Mouse (Mus musculus): ENCODE measurements around the gene Fbrs.
"Not testable (repeated sequence)": the region's sequence is repeated elsewhere in the genome, so short reads cannot be mapped to it uniquely, and the experiment has no call there.

Fbrs gene

DNA sequence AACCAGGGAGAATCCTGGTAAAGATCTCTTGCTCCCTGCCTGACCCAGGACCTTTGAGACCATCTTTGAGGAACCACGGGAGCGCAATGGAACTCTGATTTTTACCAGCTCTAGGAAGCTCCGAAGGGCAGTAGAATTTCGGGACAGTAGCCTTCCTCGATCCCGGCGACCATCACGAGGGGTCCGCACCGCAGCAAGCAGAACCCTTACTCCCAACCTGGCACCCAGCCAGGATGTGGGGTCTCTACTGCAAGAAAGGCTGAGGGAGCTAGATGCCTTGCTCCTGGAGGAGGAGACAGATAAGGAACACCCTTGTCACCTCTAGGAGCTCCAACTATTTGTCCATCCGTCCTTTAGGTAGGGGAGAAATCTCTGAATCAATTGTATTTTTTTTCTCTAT lies 2.7 kb upstream of the Fbrs start:
- no peak for DNase-seq (ENCODE audit: low read depth)

DNA sequence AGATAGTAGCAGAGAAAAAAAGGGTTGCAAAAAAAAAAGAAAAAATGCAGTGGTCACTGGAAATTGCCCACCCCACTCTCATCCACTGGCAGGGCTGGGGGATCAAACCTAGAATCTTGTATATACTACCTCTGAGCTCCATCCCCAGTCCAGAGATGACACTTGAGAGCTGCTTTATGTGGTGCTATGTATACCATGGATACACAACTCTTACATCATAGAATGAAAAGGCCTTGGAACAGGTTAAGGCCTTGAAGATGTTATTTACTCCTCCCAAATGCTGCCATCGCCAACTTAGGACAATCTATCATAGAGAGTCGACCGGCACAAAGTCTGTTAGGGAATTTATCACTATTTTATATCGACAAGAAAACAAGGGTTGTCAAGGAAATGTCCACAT lies 2.1 kb upstream of the Fbrs start:
- DNase-seq (ENCODE audit: low read depth) = no peak

DNA sequence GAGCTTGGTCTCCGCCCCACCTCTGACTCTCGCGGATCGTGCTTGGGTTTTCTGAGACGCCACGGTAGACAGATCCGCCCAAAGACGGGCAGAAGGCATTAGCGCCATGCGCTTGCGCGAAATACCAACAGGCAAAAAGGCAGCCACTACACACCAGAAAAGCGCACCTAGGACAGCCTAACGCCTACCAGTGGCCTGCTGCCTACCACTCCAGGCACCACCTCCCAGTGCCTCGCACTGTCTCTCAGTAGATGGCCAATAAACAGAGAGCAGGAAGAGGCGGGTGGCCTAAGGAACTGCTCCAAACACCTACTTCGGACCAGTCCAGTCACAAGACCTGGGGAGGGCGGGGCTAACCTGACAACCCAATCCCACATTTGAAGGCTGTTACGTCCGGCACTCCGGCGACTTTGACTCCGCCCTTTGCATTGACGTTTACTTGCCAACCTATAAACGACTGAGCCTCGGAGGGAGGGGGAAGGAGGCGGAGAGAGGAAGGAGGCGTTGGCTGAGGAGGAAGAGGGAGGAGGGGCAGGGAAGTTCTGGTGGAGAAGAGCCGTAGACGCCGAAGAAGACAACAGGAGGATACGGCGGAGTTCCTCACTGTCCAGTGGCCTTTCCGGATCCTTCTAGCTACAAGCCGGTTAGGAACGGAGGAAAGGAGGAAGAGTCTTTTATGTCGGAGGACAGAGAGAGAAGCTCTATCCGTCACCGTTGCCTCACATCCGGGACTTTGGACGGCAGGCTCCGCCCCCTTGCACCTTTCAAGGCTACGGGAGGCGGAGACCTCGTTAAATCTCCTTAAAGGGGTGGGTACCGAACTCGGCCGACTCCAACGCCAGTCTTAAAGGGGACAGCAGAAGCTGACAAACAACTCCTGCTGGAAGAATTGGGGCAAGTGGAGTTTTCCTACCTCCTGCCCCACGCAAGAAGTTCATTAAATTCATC lies 1.0 kb upstream of the Fbrs start:
- peak; percentile 100 for DNase-seq (ENCODE audit: low read depth)

DNA sequence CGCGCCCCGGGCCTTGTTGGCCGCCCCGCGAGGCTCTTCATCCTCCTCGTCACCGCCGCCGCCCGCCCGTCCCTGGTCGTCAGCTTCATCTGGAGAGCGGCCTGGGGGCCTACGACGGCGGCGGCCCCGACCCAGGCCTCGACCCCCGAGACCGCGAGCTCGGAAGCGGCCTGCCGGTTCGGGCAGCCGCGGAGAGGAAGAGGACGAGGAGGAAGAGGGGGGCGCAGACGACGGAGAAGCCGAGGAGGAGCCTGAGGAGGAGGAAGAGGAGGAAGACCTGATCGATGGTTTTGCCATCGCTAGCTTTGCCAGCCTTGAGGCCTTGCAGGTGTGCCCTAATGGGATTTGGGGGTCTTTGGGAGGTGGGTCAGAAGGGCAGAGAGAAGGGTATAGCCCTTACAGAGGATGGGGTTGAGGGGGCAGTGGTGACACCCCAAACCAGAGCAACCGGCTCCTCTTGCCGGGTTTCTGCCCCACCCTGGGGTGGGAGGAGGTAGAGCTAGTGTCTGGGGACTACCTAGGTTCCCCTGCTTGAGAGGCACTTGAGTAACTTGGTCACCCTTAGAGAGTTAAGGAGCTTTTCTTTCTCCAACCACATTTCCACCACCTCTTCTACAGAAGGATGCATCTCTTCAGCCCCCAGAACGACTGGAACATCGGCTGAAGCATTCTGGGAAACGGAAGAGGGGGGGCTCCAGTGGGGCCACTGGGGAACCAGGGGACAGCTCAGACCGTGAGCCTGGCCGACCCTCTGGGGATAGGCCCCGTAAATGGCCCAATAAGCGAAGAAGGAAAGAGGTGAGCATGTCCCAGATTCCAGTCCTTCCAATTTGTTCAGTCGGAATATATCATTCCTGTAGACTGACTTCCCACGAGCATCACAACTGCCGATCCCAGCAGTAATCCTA lies 573 bp downstream of the Fbrs start:
- no peak for DNase-seq (ENCODE audit: low read depth)

DNA sequence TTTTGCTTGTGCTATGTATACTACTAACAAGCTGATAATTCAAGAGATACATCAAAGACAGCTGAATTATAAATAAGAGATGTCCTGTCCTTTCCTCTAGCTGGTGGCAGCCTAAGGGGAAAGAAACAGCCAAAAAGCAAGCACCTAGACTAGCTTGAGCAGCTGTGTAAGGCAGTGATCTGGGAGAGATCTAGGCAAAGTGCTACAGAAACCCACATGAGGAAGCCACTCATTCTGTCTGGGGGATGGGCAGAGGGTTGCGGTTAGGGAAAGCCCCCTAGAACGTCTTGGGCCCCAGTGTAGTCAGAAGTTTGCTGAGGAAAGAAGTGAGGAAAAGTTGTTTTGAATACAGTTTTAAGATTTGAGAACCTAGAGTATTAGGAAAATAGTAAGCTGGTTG lies 1.3 kb downstream of the Fbrs start:
- DNase-seq (ENCODE audit: low read depth) = no peak

DNA sequence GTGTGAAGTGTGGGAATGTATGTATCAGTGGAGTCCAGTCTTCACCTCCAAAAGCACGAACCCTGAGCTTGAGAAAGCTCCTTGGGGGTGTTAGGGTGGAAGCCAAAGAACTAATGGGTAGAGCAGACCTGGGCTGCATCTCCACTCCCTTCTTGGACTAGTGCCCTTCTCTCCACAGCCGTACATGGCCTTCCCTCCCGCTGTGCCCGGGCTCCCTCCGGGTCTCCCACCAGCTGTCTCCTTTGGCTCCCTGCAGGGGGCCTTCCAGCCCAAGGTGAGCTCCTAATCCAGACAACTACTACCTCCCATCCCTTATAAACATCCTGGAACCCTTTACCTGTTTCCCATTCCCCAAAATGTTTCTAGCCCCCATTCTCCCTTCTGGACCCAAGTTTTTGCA lies 6.4 kb downstream of the Fbrs start:
- no peak for DNase-seq (ENCODE audit: low read depth)

DNA sequence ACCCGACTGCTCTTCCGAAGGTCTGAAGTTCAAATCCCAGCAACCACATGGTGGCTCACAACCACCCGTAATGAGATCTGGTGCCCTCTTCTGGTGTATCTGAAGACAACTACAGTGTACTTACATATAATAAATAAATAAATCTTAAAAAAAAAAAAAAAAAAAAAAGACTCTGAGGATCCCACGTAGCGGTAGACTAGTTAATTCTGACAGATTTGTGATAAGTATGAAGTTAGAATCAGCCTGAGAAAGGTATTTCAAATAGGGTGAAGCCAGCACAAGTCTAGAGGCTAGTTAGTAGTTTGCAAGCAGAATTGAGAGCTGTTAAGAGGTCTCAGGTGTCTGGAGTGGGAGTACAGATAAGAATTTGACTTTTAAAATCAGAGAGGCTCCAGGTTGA lies 9.4 kb downstream of the Fbrs start:
- DNase-seq (ENCODE audit: low read depth) = not testable (repeated sequence)

DNA sequence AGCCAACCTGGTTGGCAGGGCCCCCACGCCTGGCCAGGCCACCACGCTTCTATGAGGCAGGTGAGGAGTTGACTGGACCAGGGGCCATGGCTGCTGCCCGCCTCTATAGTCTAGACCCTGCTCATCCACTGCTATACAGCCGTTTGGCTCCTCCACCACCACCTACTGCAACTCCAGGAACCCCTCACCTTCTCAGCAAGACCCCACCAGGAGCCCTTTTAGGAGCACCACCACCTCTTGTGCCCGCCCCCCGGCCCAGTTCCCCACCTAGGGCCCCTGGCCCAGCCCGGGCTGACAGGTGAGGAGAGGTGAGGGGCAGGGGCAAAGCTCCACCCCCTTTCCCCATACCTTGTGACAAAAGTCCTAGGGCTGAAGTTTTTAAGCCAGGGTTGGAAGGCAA lies 11.0 kb downstream of the Fbrs start:
- DNase-seq (ENCODE audit: low read depth) = no peak

DNA sequence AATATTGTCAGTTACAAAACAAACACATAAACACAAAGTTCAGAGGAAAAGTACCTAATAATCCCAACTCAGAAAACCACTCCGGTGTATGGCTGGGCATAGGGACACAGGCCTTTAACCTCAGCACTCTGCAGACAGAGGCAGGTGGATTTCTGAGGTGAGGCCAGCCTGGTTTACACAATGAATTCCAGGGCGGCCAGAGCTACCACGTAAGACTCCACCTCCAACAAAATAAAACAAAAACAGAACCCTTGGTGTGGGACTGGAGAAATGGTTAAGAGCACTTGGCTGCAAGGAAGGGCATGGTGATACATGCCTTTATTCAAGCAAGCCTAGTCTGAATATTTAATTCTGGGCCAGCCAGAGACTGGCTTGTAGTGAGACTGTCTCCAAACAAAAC lies 12.8 kb downstream of the Fbrs start:
- no peak for DNase-seq (ENCODE audit: low read depth)

DNA sequence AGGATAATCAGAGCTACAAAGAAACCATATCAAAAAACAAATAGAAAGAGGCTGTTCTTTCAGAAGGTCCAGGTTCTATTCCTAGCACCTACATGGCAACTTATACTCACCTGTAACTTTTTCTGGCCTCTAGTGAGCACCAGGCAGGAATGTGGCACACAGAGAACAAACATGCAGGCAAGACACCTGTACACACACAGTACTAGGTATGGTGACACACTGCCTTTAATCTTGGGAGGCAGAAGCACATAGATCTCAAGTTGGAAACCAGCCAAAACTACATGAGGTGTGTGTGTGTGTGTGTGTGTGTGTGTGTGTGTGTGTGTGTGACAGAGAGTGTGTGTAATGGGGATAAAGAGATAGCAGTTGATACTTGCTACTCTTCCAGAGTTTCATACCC lies 15.6 kb downstream of the Fbrs start:
- DNase-seq (ENCODE audit: low read depth) = no peak

DNA sequence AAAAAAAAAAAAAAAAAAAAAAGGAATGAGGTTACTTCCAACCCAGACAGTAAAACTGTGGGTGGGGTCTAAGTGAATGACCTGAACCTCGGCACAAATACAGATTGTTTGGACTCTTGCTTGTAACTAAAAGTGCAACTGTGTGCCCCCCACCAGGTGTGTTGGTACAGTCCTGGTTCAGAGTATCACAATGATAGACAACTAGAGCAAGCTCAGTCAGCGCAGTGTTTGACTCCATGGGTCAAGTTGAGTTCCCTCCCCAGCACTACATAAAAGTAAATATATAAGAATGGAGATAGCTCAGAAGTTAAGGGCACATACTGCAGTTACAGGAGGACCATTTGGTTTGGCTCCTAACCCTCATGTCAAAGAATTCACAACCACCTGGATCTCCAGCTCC lies 18.4 kb downstream of the Fbrs start:
- no peak for DNase-seq (ENCODE audit: low read depth)

DNA sequence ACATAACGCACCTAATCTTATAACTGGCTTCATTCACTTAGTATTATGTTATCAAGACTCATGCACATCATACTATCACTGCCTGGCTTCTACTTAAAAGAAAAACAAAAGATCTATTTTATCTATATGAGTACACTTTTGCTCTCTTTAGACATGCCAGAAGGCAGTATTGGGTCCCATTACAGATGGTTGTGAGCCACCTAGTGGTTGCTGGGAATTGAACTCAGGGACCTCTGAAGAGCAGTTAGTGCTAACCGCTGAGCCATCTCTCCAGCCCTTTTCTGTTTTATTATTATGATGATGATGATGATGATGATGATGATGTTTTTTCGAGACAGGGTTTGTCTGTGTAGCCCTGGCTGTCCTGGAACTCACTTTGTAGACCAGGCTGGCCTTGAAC lies 19.4 kb downstream of the Fbrs start:
- no peak for DNase-seq (ENCODE audit: low read depth)

DNA sequence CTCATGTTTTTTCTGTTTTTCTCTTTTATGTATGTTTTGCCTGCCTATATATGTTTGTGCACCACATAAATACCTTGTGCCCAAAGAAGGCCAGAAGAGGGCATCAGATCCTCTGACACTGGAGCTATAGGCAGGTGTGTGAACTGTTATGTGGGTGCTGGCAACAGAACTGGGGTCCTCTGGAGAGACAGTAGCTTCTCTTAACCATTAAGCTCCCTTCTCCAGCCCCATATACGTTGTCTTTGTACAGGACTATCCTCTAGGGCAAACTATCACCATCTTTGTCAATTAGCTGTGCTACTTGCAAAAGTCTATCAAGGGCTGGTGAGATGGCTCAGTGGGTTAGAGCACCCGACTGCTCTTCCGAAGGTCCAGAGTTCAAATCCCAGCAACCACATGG lies 29.3 kb downstream of the Fbrs start:
- no peak for DNase-seq (ENCODE audit: low read depth)

DNA sequence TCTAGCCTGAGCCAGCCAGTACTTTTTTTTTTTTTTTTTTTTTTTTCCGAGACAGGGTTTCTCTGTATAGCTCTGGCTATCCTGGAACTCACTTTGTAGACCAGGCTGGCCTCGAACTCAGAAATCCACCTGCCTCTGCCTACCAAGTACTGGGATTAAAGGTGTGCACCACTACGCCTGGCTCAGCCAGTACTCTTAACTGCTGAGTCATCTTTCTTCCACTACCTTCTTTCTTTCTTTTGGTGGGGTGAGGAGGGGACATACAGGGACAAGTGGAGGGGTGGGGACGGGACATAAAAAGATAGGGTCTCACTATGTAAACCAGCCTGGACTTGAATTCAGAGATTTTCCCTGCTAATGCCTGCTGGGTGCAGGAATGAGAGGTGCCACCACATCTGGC lies 30.8 kb downstream of the Fbrs start:
- DNase-seq (ENCODE audit: low read depth) = not testable (repeated sequence)

DNA sequence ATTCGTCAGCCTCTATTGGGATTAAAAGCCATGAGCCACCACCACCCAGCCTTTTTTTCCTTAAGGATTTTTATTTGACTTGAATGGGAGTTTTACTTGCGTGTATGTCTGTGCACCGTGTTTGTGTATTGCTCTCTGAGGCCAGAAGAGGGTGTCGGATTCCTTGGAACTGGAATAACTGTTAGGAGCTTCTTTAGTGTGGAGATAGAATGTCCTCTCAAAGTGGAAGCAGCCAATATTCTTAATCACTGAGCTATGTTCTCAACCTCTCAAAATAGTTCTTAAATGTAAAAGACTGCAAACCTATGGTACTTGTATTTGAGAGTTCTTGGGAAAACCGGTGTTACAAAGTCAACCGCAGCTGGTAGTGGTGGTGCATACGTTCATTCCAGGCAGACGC lies 32.2 kb downstream of the Fbrs start:
- no peak for DNase-seq (ENCODE audit: low read depth)

DNA sequence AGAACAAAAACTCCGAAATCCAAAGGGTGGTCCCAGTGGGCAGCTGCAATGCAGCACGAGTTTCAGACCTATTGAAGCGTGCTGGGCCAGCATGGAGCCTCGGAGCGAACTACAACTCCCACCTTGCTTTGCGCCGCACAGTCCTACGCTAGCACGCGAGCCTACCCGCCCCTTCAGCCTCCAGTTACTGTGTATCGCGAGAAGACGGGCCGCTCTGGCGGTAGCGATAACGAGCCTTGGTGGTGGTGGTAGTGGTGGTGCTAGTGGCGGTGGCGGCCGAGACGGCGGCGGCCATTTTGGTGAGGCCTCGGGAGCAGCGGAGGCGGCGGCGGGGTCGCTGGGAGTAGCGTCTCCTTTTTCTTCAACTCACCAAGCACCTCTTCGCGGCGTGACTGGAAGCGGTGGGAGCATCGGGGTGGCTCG lies 32.8 kb downstream of the Fbrs start, which contains the start of gene Srcap:
TSS of gene Srcap (plus strand) at position 176 of the 423 bp plus-strand sequence.
- peak; percentile 92 for DNase-seq (ENCODE audit: low read depth)

DNA sequence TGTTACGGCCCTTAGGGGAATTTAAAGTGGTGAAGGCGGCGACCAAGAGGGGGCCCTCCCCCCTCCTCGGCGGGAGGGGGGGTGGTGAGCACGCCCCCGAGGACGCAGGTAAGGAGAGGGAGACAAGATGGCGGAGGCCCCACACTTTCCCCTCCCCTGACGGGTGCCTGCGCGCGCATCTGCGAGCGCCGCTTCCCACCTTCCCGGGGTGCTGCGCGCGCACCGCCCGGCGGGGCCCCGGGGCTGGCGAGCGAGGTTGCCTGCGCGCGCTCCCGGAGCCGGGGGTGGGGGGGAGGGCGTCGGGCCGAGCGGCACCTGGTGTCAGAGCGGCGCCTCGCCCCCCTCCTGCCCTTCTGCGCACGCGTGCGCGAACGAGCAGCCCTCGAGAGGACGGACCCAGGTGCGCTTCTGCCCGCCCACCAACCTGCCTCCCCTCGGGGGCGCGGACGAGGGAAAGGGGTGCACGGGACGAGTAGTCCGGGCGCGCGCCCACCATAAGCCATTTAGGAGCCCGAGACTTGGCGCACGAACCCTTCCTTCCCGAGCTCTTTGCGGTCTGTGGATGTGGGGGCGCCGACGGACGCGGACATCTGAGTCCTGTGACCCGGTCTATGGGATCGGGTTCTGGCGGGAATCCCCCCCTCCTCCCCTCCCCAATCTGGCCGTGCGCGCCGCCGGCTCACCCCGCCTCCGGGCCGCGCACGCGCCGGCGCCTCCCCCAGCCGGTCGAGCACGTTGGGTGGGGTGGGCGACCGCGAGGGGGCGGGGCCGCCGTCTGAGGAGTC lies 33.4 kb downstream of the Fbrs start:
- peak; percentile 53 for DNase-seq (ENCODE audit: low read depth)

DNA sequence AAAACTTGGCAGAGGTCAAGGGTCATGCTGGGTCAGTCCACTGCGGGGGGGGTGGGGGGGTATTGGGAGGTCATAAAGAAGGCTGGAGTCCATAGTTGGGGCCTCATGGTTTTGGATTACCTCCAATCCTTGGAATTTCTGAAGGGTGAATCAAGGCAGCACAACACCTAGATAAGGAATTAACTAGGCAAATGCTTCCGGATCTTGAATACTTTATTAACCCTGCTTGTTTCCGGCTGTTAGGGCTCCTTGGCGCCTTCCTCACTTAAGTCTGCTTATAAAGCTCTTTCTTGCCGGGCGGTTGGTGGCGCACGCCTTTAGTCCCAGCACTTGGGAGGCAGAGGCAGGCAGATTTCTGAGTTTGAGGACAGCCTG lies 34.0 kb downstream of the Fbrs start:
- DNase-seq (ENCODE audit: low read depth) = no peak

DNA sequence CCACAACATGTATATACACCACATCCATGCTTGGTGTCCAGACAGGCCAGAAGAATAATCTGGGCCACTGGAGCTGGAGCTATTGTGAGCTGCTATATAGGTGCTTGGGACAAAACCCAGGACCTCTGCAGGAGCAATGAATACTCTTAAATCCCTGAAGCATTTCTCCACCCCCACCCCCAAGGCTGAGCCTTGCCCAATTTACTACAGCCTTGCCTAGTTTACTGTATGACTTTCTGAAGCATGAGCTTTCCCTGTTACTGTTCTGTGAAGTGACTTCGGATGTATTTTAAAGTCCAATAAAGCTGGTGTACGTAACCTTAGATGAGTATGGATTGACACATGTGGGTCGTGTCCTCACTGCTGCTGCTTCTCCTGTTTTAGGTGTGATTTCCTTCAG lies 34.8 kb downstream of the Fbrs start:
- no peak for DNase-seq (ENCODE audit: low read depth)

DNA sequence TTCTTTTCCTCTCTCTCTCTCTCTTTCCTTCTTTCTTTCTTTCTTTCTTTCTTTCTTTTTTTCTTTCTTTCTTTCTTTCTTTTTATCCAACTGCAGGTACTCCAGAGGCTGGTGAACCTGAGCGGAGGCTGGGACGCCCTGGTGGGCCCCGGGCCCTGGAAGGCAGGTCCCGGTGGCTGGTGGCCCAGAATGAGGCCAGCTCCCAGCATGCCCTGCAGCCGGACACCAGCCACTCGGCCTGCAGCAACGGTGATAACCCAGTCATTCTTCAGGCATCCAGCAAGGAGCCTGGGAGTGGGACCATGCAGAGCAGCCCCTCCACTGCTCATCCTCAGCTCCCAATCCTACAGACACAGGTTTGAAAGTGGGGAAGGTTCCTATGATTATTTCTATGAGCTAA lies 36.8 kb downstream of the Fbrs start:
- DNase-seq (ENCODE audit: low read depth) = no peak

DNA sequence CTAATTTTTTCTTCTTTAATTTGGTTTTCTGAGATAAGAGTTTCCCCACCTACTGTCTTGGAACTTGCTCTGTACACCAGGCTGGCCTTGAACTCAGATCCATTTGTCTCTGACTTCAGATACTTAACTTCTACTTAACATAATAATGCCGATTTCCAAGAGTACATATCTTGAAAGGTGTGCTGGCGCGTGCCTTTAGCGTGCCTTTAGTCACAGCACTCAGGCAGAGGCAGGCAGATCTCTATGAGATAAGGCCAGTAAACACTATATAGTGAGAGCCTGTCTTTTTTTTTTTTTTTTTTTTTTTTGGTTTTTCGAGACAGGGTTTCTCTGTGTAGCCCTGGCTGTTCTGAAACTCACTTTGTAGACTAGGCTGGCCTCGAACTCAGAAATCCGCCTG lies 37.3 kb downstream of the Fbrs start:
- DNase-seq (ENCODE audit: low read depth) = no peak

DNA sequence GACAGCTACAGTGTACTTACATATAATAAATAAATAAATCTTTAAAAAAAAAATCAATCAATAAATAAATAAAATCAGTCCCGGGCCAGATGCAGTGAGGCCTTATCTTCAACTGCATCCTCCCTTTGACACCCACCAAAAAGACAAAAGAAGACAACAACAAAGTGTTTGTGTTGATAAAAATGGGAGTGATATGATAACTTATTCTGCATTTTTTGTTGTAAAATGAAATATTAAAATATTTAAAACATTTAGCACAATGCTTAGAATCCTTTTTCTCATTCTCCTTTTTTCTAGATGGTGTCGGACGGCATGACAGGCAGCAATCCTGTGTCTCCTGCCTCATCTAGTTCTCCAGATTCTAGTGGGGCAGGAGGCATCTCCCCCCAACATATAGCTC lies 40.3 kb downstream of the Fbrs start, which contains the start of gene Gm42715:
TSS of gene Gm42715 (plus strand) at position 301 of the 400 bp plus-strand sequence.
- no peak for DNase-seq (ENCODE audit: low read depth)
